In genomic region chr9:104408571-104409294, GRCm38 (mm10) we compare ENCODE assay signal across 8 mouse cellular contexts.
DNase-seq lines count a peak whose midpoint lies in the region; ATAC-seq and TF ChIP-seq lines count a peak whose summit lies in the region.

No protein-coding gene starts in this region.

- WGBS in heart, embryonic 11.5 days (ENCODE audit: insufficient replicate concordance) = 11% methylated on average over 21 of the region's 21 CpGs
- 13% methylated on average over 21 of the region's 21 CpGs for whole genome bisulfite sequencing in liver, embryonic 11.5 days
- WGBS in olfactory bulb, adult 2 months = 23% methylated on average over 21 of the region's 21 CpGs

- H3K36me3 ChIP-seq in heart, embryonic 11.5 days (ENCODE audit: control insufficient read depth, insufficient read depth, low read length) = no peaks in the 10 kb centered on the region
- no peaks in the 10 kb centered on the region for H3K36me3 ChIP-seq in liver, embryonic 11.5 days (ENCODE audit: control insufficient read depth, insufficient read depth, low read length)

- H3K9me3 ChIP-seq in heart, embryonic 11.5 days (replicated peaks; ENCODE audit: control insufficient read depth, low read length) = no peaks in the 10 kb centered on the region
- H3K9me3 ChIP-seq in liver, embryonic 11.5 days (ENCODE audit: control insufficient read depth, low read length) = no peaks in the 10 kb centered on the region

- DNase-seq in heart, adult 8-10 months (ENCODE audit: low spot score) = no peak
- DNase-seq in cerebellum, postnatal 14 days = peak; percentile 75 to 82
- peak; percentile 69 to 72 for DNase-seq in frontal cortex, postnatal 36 days (ENCODE audit: low spot score in 2 of 2)
- peak; percentile 18 for DNase-seq in kidney, postnatal 10 days
- DNase-seq in liver, embryonic 11.5 days (ENCODE audit: low spot score) = peak; percentile 66
- no peak for DNase-seq in ovary, adult 18-20 months (ENCODE audit: low spot score)

- no peak overlapping the region for H3K27ac ChIP-seq in heart, embryonic 11.5 days (ENCODE audit: low read depth, low read length)
- H3K27ac ChIP-seq in liver, embryonic 11.5 days (ENCODE audit: low read depth, low read length) = no peak overlapping the region
- no peak overlapping the region for H3K27ac ChIP-seq in olfactory bulb, adult 2 months (ENCODE audit: insufficient read depth, low read depth, low read length)

- H3K4me2 ChIP-seq in heart, embryonic 11.5 days = peak overlapping the region; percentile 72
- peak overlapping the region; percentile 68 for H3K4me2 ChIP-seq in liver, embryonic 11.5 days

- no peak for TF ChIP-seq POLR2A in olfactory bulb, adult 2 months (IDR thresholded peaks at IDR 0.05; ENCODE audit: insufficient read depth, low read depth, low read length)

- no peaks in the 10 kb centered on the region; the same call in 1 of the 2 replicates for H3K27me3 ChIP-seq in heart, embryonic 11.5 days (ENCODE audit: control insufficient read depth, insufficient read depth, low read length)
- no peaks in the 10 kb centered on the region for H3K27me3 ChIP-seq in liver, embryonic 11.5 days (replicated peaks; ENCODE audit: control insufficient read depth, insufficient read depth, low read length)

- no peaks in the 10 kb centered on the region for H3K4me1 ChIP-seq in heart, embryonic 11.5 days (ENCODE audit: control insufficient read depth, insufficient read depth, low read length)
- H3K4me1 ChIP-seq in liver, embryonic 11.5 days (replicated peaks; ENCODE audit: control insufficient read depth, insufficient read depth, low read length) = no peaks in the 10 kb centered on the region
- peaks cover 8% of the 10 kb centered on the region; the same call in 1 of the 2 replicates for H3K4me1 ChIP-seq in olfactory bulb, adult 2 months (ENCODE audit: control insufficient read depth, insufficient read depth, low read length)

- no peak for TF ChIP-seq CTCF in olfactory bulb, adult 2 months (IDR thresholded peaks at IDR 0.05; ENCODE audit: insufficient read depth, low read depth, low read length)

- H3K9ac ChIP-seq in heart, embryonic 11.5 days (ENCODE audit: low read depth, low read length) = no peak overlapping the region
- H3K9ac ChIP-seq in liver, embryonic 11.5 days (ENCODE audit: low read depth, low read length) = no peak overlapping the region

- ATAC-seq in heart, embryonic 11.5 days (replicated peaks; ENCODE audit: insufficient number of reproducible peaks, low FRiP score, low TSS enrichment) = peak; percentile 59
- ATAC-seq in liver, embryonic 11.5 days (replicated peaks; ENCODE audit: low FRiP score) = peak; percentile 81

- peak overlapping the region; percentile 30 for H3K4me3 ChIP-seq in heart, embryonic 11.5 days (ENCODE audit: low read depth, low read length)
- H3K4me3 ChIP-seq in liver, embryonic 11.5 days (ENCODE audit: low read depth, low read length) = peak overlapping the region; percentile 45
- H3K4me3 ChIP-seq in olfactory bulb, adult 2 months (ENCODE audit: insufficient read depth, low read depth, low read length) = peak overlapping the region; percentile 12

Comparison
In these comparisons a context has a peak if more than half of its experiments do, and no peak if none do; other contexts are left out.
1. DNase-seq: peak in cerebellum, postnatal 14 days (2 of 2), frontal cortex, postnatal 36 days (2 of 2), kidney, postnatal 10 days (single experiment) and liver, embryonic 11.5 days (single experiment); none in heart, adult 8-10 months (single experiment) and ovary, adult 18-20 months (single experiment).
2. Peak in every context shown above with its lines, with median percentiles within 50 percentile points of each other: H3K4me3 ChIP-seq.